Mouse (Mus musculus) intestine, embryonic 16.5 days (tissue): ENCODE measurements around the gene Coq8b. TPM values are rescaled to one million over a fixed set of nuclear protein-coding genes. Genes with fewer than 3 reads are reported as not detected.
"Not testable (repeated sequence)": the region's sequence is repeated elsewhere in the genome, so short reads cannot be mapped to it uniquely, and the experiment has no call there.

Experiments
- ATAC-seq: fragments of 200-750 bp; cut with Nextera tagmentation; 2 replicates; pipeline ENCODE4 v1.8.0; 2017; ENCODE audit warnings: moderate TSS enrichment, moderate library complexity
- H3K27ac ChIP-seq: fragments of 300-500 bp; sonication (generic); 2 replicates; pipeline ENCODE4 v1.5.1; 2014; ENCODE audit warnings: mild to moderate bottlenecking, low read length
- H3K27me3 ChIP-seq: fragments of 300-500 bp; sonication (generic); replicated peaks from 2 replicates; pipeline ENCODE4 v1.6.1; 2014; ENCODE audit warnings: low read length, control low read depth, mixed read lengths; ENCODE audit not compliant: control insufficient read depth, insufficient read depth
- H3K36me3 ChIP-seq: fragments of 300-500 bp; sonication (generic); 2 replicates; pipeline ENCODE4 v1.6.1; 2014; ENCODE audit warnings: low read length, control low read depth; ENCODE audit not compliant: control insufficient read depth, insufficient read depth
- H3K4me1 ChIP-seq: fragments of 300-500 bp; sonication (generic); 2 replicates; pipeline ENCODE4 v1.6.1; 2014; ENCODE audit warnings: low read length, control low read depth, mixed read lengths; ENCODE audit not compliant: control insufficient read depth, insufficient read depth
- H3K4me2 ChIP-seq: fragments of 300-500 bp; sonication (generic); 2 replicates; pipeline ENCODE4 v1.6.1; 2014; ENCODE audit warnings: low read depth, low read length, control low read depth
- H3K4me3 ChIP-seq: fragments of 300-500 bp; sonication (generic); 2 replicates; pipeline ENCODE4 v1.5.1; 2014; ENCODE audit warnings: mild to moderate bottlenecking, low read length
- H3K9ac ChIP-seq: fragments of 300-500 bp; sonication (generic); 2 replicates; pipeline ENCODE4 v1.6.1; 2014; ENCODE audit warnings: low read depth, low read length
- H3K9me3 ChIP-seq: fragments of 300-500 bp; sonication (generic); 2 replicates; pipeline ENCODE4 v1.6.1; 2016; ENCODE audit warnings: low read length, control low read depth; ENCODE audit not compliant: control insufficient read depth
- WGBS: fragments of 180-500 bp; shearing (Covaris S2); extraction: QIAGEN DNeasy Blood & Tissue Kit; methylation state at CpG from one replicate; pipeline ENCODE4 v1.1.7; 2014; 5-methylcytosine and 5-hydroxymethylcytosine counted together
- polyA plus RNA-seq: library from polyadenylated mRNA; unstranded; fragments of >200 nt; fragmentation: Nextera tagmentation; extraction: Ambion mirVana; gene quantifications from 2 replicates; pipeline ENCODE4 v1.2.1, GENCODE M21; 2015

The Coq8b gene
- polyA plus RNA-seq, 1 experiment from 2014 or later = 26.3 TPM

DNA sequence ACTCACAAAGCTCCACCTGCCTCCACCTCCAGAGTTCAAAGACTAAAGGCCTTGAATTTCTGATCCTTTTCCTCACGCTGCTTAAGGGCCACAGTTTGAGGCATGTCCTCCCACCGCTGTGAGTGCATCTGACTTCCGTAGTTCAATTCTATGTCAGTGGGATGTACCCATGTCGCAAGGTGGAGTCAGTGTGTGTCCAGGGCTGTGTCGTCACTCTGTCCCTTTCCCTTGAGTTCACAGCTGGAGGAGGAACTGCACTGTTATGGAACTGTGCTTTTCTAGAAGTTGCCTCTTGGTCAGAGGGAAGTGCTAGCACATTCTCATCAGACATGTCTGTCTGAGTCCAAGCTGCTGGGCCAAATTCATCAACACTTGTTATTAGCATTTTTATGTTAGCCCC lies 5.7 kb downstream of the Coq8b start:
- Histone ChIP-seq H3K4me3 (no peak overlapping the region), H3K4me1 (peaks cover 5% of the 10 kb centered on the region), H3K36me3 (peaks cover 8% of the 10 kb centered on the region; the same call in 1 of the 2 replicates), H3K9me3 (no peaks in the 10 kb centered on the region), H3K27ac (no peak overlapping the region), H3K9ac (no peak overlapping the region), H3K27me3 (no peaks in the 10 kb centered on the region), H3K4me2 (no peak overlapping the region)
- WGBS = 90% methylated on average over 5 of the region's 5 CpGs
- ATAC-seq = no peak

DNA sequence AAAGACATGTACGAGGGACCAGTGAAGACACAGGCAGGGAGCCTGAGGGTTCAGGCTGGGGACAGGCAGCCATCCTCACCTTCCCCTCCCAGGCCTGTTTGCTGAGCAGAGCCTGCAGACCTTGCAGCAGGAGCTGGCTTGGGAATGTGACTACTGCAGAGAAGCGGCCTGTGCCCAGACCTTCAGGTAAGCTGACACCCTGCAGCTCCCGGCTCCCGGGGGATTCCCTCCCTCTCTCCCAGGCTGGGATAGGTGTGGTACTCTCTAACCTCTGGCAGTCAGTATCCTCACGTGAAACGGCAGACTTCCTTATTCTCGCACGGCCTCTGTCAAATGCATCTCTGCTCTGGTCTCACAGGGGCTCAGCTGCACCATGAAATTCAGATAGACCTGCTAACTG lies 10.4 kb downstream of the Coq8b start:
- Histone ChIP-seq H3K27me3 (no peaks in the 10 kb centered on the region), H3K36me3 (peaks cover 11% of the 10 kb centered on the region), H3K9me3 (no peaks in the 10 kb centered on the region), H3K4me3 (no peak overlapping the region), H3K27ac (no peak overlapping the region), H3K4me2 (no peak overlapping the region), H3K4me1 (no peaks in the 10 kb centered on the region), H3K9ac (no peak overlapping the region)
- ATAC-seq = no peak
- 59% methylated on average over 8 of the region's 8 CpGs for WGBS

DNA sequence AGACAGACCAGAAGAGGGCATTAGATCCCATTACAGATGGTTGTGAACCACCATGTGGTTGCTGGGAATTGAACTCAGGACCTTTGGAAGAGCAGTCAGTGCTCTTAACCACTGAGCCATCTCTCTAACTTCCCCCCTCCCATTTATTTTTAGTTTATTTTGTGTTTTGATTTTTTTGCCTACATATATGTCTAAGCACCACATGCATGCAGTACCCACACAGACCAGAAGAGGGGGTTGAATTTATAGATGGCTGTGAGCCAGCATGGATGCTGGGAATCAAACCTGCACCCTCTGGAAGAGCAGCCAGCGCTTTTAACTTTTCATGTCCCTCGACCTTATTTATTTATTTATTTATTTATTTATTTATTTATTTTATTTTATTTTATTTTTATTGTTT lies 11.3 kb downstream of the Coq8b start:
- 88% methylated on average over 2 of the region's 2 CpGs for WGBS

DNA sequence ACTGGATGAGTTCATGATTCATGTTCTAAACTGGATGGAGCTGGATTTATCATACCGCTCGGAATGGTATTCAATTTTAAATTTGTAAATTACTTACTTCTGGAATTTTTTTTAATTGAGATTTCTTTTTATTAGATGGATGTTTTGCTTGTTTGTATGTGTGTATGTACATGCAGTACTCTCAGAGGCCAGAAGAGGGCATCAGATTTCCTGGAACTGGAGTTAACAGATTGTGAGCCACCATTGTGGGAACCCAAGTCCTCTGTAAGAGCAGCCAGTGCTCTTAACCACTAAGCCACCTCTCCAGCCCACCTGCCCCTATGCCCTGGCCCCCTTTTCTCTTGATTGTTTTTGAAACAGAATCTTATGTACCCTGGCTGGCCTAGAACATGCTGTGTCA lies 16.3 kb downstream of the Coq8b start:
- Histone ChIP-seq H3K9me3 (no peaks in the 10 kb centered on the region), H3K4me3 (no peak overlapping the region), H3K4me1 (no peaks in the 10 kb centered on the region), H3K36me3 (peaks cover 3% of the 10 kb centered on the region; the same call in 1 of the 2 replicates), H3K27ac (no peak overlapping the region), H3K27me3 (no peaks in the 10 kb centered on the region), H3K9ac (no peak overlapping the region), H3K4me2 (no peak overlapping the region)
- 84% methylated on average over 2 of the region's 2 CpGs for WGBS
- ATAC-seq = no peak

More for the DNA sequence above, 11.3 kb downstream of the Coq8b start:
- not testable (repeated sequence) for H3K4me2 ChIP-seq, H3K27ac ChIP-seq, H3K9me3 ChIP-seq, H3K4me1 ChIP-seq, H3K27me3 ChIP-seq, ATAC-seq, H3K4me3 ChIP-seq, H3K9ac ChIP-seq
- H3K36me3 ChIP-seq = peaks cover 11% of the 10 kb centered on the region

DNA sequence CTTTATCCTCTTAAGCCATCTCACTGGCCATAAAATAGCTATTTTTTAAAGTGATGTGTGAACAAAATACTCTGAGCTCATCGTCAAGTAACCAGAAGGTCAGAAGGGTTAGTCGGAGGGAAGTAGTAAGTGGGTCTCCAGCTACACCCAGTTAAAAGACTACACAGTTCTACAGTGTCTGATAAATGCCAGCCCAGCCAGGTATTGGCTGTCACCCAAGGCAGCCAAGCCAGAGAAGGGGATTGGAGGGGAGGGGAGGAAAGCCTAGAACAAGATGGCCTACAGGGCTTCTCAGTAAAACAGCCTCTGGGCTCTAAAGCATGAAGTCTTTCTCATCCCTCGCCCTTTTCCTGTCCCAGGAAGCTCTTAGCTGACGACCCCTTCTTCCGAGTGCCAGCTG lies 17.1 kb downstream of the Coq8b start:
- H3K36me3 ChIP-seq = peaks cover 3% of the 10 kb centered on the region; the same call in 1 of the 2 replicates
- ATAC-seq = no peak
- no peaks in the 10 kb centered on the region for H3K4me1 ChIP-seq
- no peak overlapping the region for H3K4me3 ChIP-seq
- no peak overlapping the region for H3K9ac ChIP-seq
- no peak overlapping the region for H3K4me2 ChIP-seq
- WGBS = 76% methylated on average over 5 of the region's 5 CpGs
- H3K9me3 ChIP-seq = no peaks in the 10 kb centered on the region
- H3K27ac ChIP-seq = no peak overlapping the region
- no peaks in the 10 kb centered on the region for H3K27me3 ChIP-seq

DNA sequence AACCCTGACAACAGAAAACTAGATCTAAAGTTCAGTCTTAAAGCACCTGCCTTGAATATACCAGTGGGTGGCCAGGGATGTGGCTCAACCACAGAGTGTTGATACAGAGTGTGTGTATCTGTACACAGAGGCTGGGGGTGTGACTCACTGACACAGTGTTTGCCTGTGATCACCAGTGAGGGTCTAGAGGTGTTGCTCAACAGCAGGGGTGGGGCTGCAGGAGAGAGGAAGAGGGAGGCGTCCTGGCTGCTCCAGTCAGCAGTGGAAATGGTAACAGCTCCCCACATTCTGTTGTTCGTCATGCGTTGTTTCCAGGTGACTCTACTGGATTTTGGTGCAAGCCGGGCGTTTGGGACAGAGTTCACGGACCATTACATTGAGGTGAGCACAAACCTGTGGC lies 19.1 kb downstream of the Coq8b start:
- ATAC-seq = peak; percentile 59
- WGBS = 73% methylated on average over 6 of the region's 6 CpGs
- Histone ChIP-seq H3K36me3 (peaks cover 3% of the 10 kb centered on the region; the same call in 1 of the 2 replicates), H3K4me2 (no peak overlapping the region), H3K9me3 (no peaks in the 10 kb centered on the region), H3K27ac (no peak overlapping the region), H3K4me3 (no peak overlapping the region), H3K9ac (no peak overlapping the region), H3K27me3 (no peaks in the 10 kb centered on the region), H3K4me1 (peaks cover 2% of the 10 kb centered on the region)

DNA sequence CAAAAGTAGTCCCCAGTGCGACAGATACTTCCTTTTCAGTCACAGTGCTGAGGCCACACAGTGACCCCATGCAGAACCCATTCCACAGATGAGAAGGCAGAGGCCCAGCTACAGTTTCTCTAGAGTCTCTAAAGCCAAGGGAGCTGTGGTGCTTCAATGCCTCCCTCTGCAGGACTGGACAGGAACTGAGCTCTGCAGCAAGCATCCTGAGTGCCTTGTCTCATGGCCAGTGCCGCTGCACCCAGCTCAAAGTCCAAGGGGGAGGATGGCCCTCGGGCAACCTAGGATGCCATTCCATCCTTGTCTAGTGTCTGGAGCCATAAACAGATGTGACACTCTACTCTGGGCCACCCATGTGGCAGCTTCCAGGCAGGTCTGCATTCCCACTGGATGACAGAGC lies 22.9 kb downstream of the Coq8b start:
- no peak for ATAC-seq
- no peak overlapping the region for H3K4me3 ChIP-seq
- no peaks in the 10 kb centered on the region for H3K9me3 ChIP-seq
- H3K27me3 ChIP-seq = no peaks in the 10 kb centered on the region
- peaks cover 23% of the 10 kb centered on the region for H3K4me1 ChIP-seq
- no peak overlapping the region for H3K4me2 ChIP-seq
- no peak overlapping the region for H3K27ac ChIP-seq
- H3K9ac ChIP-seq = no peak overlapping the region
- H3K36me3 ChIP-seq = no peaks in the 10 kb centered on the region
- WGBS = 51% methylated on average over 3 of the region's 3 CpGs

DNA sequence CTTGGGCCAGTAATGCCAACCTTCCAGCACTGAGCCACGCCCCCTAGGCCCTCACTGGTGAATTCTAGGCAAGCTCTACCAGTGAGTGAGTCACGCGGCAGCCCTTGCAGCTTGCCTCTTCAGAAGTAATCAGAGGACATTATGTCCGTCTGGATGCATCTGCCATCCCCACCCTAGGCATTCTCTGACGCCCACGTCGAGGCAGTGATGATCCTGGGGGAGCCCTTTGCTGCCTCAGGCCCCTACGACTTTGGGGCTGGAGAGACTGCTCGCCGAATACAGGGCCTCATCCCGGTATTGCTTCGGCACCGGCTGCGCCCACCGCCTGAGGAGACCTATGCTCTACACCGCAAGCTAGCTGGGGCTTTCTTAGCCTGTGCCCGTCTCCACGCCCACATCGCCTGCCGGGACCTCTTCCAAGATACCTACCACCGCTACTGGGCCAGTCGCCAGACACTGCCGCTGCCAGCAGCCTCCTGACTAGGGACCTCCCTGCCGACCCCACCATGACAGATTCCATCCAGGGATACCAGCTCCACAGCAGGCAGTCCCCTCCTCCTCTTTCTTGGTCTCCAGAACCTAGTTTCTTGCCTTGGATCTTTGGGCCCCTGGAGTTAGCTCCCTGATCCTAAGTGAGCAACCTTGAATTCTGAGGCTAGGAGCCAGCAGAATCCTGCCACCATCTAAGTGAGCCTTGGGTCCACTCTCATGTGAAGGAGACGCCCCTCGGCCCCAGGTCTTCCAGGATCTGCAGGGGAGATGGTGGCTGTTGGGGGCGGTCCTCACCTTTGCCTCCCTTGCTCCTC lies 24.4 kb downstream of the Coq8b start:
- H3K36me3 ChIP-seq = no peaks in the 10 kb centered on the region
- H3K27me3 ChIP-seq = no peaks in the 10 kb centered on the region
- peak overlapping the region; percentile 4 for H3K4me3 ChIP-seq
- peak overlapping the region; percentile 60 for H3K27ac ChIP-seq
- 32% methylated on average over 27 of the region's 27 CpGs for WGBS
- peaks cover 26% of the 10 kb centered on the region for H3K4me1 ChIP-seq
- no peaks in the 10 kb centered on the region for H3K9me3 ChIP-seq
- ATAC-seq = no peak
- peak overlapping the region; percentile 92 for H3K4me2 ChIP-seq
- H3K9ac ChIP-seq = peak overlapping the region; percentile 86

DNA sequence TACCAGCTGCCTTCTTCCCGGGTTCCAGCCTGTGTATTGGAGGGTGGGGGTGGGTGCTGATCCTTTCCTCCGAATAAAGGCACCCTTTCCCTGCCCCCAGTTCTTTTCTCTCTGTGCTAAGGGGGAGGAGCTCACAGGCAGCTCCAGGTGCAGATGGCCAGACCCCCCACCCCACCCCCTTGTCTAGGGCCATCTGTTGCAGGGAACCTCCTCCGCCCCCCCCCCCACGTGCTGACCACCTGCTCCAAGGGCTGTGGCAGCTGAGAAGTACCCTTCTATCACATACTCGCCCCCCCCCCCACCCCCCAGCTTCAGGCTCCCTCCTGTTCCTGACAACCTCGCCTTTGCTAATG lies 25.0 kb downstream of the Coq8b start:
- Histone ChIP-seq H3K4me3 (peak overlapping the region; percentile 75), H3K9me3 (no peaks in the 10 kb centered on the region), H3K4me1 (peaks cover 27% of the 10 kb centered on the region), H3K36me3 (no peaks in the 10 kb centered on the region), H3K27me3 (no peaks in the 10 kb centered on the region), H3K27ac (peak overlapping the region; percentile 60; the same call in 1 of the 2 replicates), H3K4me2 (peak overlapping the region; percentile 92), H3K9ac (peak overlapping the region; percentile 86; the same call in 1 of the 2 replicates)
- peak; percentile 0; the same call in 1 of the 2 replicates for ATAC-seq
- WGBS = 8% methylated on average over 6 of the region's 6 CpGs
